ENCODE assay signal across 8 mouse cellular contexts in genomic region chr11:107703272-107704134, GRCm38 (mm10). TPM values are rescaled to one million over a fixed set of nuclear protein-coding genes. Genes with fewer than 3 reads are reported as not detected.
DNase-seq lines count a peak whose midpoint lies in the region; ATAC-seq lines count a peak whose summit lies in the region.
"Had no signal": no experiment of that assay in that cellular context is flagged by ENCODE, and none has a peak within 500 bp of the region (broad histone marks: within the 10 kb centered on the region; RNA-seq: fewer than 3 reads in every experiment).

No protein-coding gene starts in this region.

- ATAC-seq in kidney, embryonic 15.5 days (replicated peaks; ENCODE audit: low FRiP score), result peak; percentile 33; the same call in 1 of the 2 replicates

- peak overlapping the region; percentile 36 for H3K4me3 ChIP-seq in brown adipose tissue, adult 24 weeks (ENCODE audit: insufficient read depth, low read depth, low read length)
- no peak overlapping the region for H3K4me3 ChIP-seq in kidney, embryonic 15.5 days (replicated peaks)

- peak; percentile 10 to 30 for DNase-seq in heart, adult 18-20 months
- no peak for DNase-seq in heart, postnatal 4 days
- DNase-seq in Muller cell, postnatal 12 days (ENCODE audit: inconsistent ontology term), result peak; percentile 5
- no peak for DNase-seq in frontal cortex, postnatal 25 days (ENCODE audit: low spot score in 2 of 2)
- DNase-seq in right cerebral cortex, postnatal 4 days, result no peak
- DNase-seq: lung, embryonic 14.5 days had no signal

- H3K27me3 ChIP-seq in kidney, embryonic 15.5 days, result no peaks in the 10 kb centered on the region

- H3K9me3 ChIP-seq in kidney, embryonic 15.5 days (replicated peaks), result no peaks in the 10 kb centered on the region

- peaks cover 3% of the 10 kb centered on the region; the same call in 1 of the 2 replicates for H3K4me1 ChIP-seq in brown adipose tissue, adult 24 weeks (ENCODE audit: control insufficient read depth, insufficient read depth, insufficient read length, low read length)
- peaks cover 38% of the 10 kb centered on the region for H3K4me1 ChIP-seq in kidney, embryonic 15.5 days

- WGBS in kidney, embryonic 15.5 days, result 28% methylated on average over 27 of the region's 27 CpGs

- H3K36me3 ChIP-seq in kidney, embryonic 15.5 days, result no peaks in the 10 kb centered on the region

- H3K27ac ChIP-seq in brown adipose tissue, adult 24 weeks (replicated peaks; ENCODE audit: low read depth, low read length), result peak overlapping the region; percentile 72
- no peak overlapping the region for H3K27ac ChIP-seq in kidney, embryonic 15.5 days

- peak overlapping the region; percentile 34 for H3K4me2 ChIP-seq in kidney, embryonic 15.5 days
- H3K4me2 ChIP-seq: lung, embryonic 14.5 days had no signal

- no peak overlapping the region for H3K9ac ChIP-seq in kidney, embryonic 15.5 days
- H3K9ac ChIP-seq: lung, embryonic 14.5 days had no signal

RNA-seq across cellular contexts. Expression of gene Cacng1, which starts 12.8 kb away (rescaled TPM):
- total RNA-seq in heart, adult 18-20 months (2021), result not detected
- total RNA-seq in heart, postnatal 4 days (2021), result under 1 TPM in 1 of 2 experiments, not detected in 1; 0.34 TPM
- 3.1 and 4.3 TPM in 2 replicates for polyA plus RNA-seq in brown adipose tissue, adult 24 weeks (2012; ENCODE audit: insufficient read depth, insufficient read length, missing spikeins)
- 1.3 and 2.9 TPM in 2 replicates for polyA plus RNA-seq in kidney, embryonic 15.5 days (2015; fragmentation: Nextera tagmentation; extraction: Ambion mirVana)

Comparison
In these comparisons a context has a peak if more than half of its experiments do, and no peak if none do; other contexts are left out.
1. DNase-seq: peak in heart, adult 18-20 months (2 of 2) and Muller cell, postnatal 12 days (single experiment); none in heart, postnatal 4 days (single experiment), frontal cortex, postnatal 25 days (0 of 2) and right cerebral cortex, postnatal 4 days (single experiment).